Mouse (Mus musculus) intestine, postnatal 0 days (tissue): Measurements from ENCODE around the gene Ptgfrn. TPM values are rescaled to one million over a fixed set of nuclear protein-coding genes. Genes with fewer than 3 reads are reported as not detected.

Experiments
- ATAC-seq: fragments of 200-750 bp; cut with Nextera tagmentation; 2 replicates; pipeline ENCODE4 v1.8.0; 2017; ENCODE audit warnings: mild to moderate bottlenecking, moderate TSS enrichment, moderate library complexity
- H3K27ac ChIP-seq: fragments of 300-500 bp; sonication (generic); 2 replicates; pipeline ENCODE4 v1.5.1; 2014; ENCODE audit warnings: mild to moderate bottlenecking, low read depth, low read length, moderate library complexity
- H3K27me3 ChIP-seq: fragments of 300-500 bp; sonication (generic); replicated peaks from 2 replicates; pipeline ENCODE4 v1.6.1; 2014; ENCODE audit warnings: low read length, mixed read lengths; ENCODE audit not compliant: control insufficient read depth, insufficient read depth
- H3K36me3 ChIP-seq: fragments of 300-500 bp; sonication (generic); 2 replicates; pipeline ENCODE4 v1.6.1; 2014; ENCODE audit warnings: mild to moderate bottlenecking, moderate library complexity; ENCODE audit not compliant: control insufficient read depth, insufficient read depth
- H3K4me1 ChIP-seq: fragments of 300-500 bp; sonication (generic); replicated peaks from 2 replicates; pipeline ENCODE4 v1.6.1; 2014; ENCODE audit warnings: antibody characterized with exemption, low read length, mixed read lengths; ENCODE audit not compliant: control insufficient read depth, insufficient read depth
- H3K4me2 ChIP-seq: fragments of 300-500 bp; sonication (generic); replicated peaks from 2 replicates; pipeline ENCODE4 v1.6.1; 2014; ENCODE audit warnings: low read depth, mild to moderate bottlenecking, moderate library complexity
- H3K4me3 ChIP-seq: fragments of 300-500 bp; sonication (generic); 2 replicates; pipeline ENCODE4 v1.5.1; 2014; ENCODE audit warnings: low read depth, low read length
- H3K9ac ChIP-seq: fragments of 300-500 bp; sonication (generic); 2 replicates; pipeline ENCODE4 v1.6.1; 2014; ENCODE audit warnings: mild to moderate bottlenecking, low read depth, low read length
- H3K9me3 ChIP-seq: fragments of 300-500 bp; sonication (generic); 2 replicates; pipeline ENCODE4 v1.6.1; 2016; ENCODE audit warnings: mixed run types; ENCODE audit not compliant: control insufficient read depth
- CTCF ChIP-seq: sonication (generic); IDR thresholded peaks from 2 replicates; pipeline ENCODE4 v1.5.1; 2016; ENCODE audit warnings: low read depth, mild to moderate bottlenecking, control low read depth, antibody characterized with exemption, moderate library complexity
- WGBS: fragments of 180-500 bp; shearing (Covaris S2); extraction: QIAGEN DNeasy Blood & Tissue Kit; methylation state at CpG from one replicate; pipeline ENCODE4 v1.1.7; 2014; 5-methylcytosine and 5-hydroxymethylcytosine counted together
- polyA plus RNA-seq: library from polyadenylated mRNA; unstranded; fragments of >200 nt; fragmentation: Nextera tagmentation; extraction: Ambion mirVana; gene quantifications from 2 replicates; pipeline ENCODE4 v1.2.1, GENCODE M21; 2015

Ptgfrn gene
- polyA plus RNA-seq, 1 experiment from 2014 or later, result 5.6 TPM

DNA sequence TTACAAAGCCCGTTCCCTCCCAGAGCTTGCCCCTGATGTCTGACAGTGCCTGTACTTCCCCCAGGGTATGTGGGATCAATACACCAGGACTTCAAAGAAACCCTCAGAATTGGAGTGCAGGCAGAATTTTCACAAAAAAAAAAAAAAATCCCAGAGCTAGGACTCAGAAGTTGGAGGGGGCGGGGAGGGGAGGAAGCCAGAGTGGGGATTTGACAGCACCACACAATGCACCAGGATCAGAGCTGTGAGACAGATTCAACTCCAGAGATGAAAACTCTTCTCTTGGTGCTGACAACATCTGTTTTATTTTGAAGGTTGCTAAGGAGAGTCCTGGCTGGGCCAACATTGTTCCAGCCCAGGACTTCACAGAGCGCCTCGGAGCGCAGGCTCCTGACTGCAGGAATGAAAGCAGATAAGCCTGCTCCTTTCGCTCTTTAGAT, 39.3 kb downstream of the Ptgfrn start:
- H3K4me3 ChIP-seq, result no peak overlapping the region
- no peaks in the 10 kb centered on the region for H3K9me3 ChIP-seq
- H3K4me2 ChIP-seq, result no peak overlapping the region
- H3K27ac ChIP-seq, result no peak overlapping the region
- H3K9ac ChIP-seq, result no peak overlapping the region
- H3K4me1 ChIP-seq, result no peaks in the 10 kb centered on the region
- TF ChIP-seq CTCF, result no peak
- H3K27me3 ChIP-seq, result no peaks in the 10 kb centered on the region
- 64% methylated on average over 6 of the region's 6 CpGs for WGBS
- H3K36me3 ChIP-seq, result peaks cover 15% of the 10 kb centered on the region; the same call in 1 of the 2 replicates
- no peak for ATAC-seq

DNA sequence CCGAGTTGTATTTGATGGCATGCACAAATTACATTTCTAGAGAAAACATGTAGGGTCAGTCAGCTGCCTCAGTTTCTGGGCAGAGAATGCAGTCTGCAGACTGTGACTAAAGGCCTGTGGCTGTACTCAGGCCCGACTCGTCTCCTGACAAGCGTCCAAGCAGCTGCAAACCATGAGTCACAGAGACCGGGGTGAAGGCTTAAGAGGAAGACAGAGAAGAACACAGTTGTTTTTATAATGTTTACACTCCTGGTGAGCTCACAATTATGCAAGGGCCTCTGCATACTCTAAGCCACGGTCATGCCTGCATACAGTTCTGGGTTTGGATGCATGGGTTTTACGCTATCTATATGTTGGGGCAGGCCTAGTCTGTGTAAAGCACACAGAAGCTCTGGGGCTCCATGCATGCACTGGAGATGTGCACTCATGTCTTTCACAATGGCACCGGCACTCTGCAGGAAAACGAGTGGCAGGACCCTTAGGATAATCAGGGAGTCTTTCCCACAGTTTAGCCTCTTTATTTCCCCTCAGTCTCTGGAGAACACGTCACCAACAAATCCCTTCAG, 39.8 kb downstream of the Ptgfrn start:
- no peaks in the 10 kb centered on the region for H3K4me1 ChIP-seq
- 59% methylated on average over 10 of the region's 10 CpGs for WGBS
- H3K9ac ChIP-seq, result no peak overlapping the region
- TF ChIP-seq CTCF, result no peak
- no peak overlapping the region for H3K4me2 ChIP-seq
- peaks cover 11% of the 10 kb centered on the region; the same call in 1 of the 2 replicates for H3K36me3 ChIP-seq
- peak overlapping the region; percentile 41; the same call in 1 of the 2 replicates for H3K27ac ChIP-seq
- no peak overlapping the region for H3K4me3 ChIP-seq
- peak; percentile 36; the same call in 1 of the 2 replicates for ATAC-seq
- no peaks in the 10 kb centered on the region for H3K27me3 ChIP-seq
- no peaks in the 10 kb centered on the region for H3K9me3 ChIP-seq

DNA sequence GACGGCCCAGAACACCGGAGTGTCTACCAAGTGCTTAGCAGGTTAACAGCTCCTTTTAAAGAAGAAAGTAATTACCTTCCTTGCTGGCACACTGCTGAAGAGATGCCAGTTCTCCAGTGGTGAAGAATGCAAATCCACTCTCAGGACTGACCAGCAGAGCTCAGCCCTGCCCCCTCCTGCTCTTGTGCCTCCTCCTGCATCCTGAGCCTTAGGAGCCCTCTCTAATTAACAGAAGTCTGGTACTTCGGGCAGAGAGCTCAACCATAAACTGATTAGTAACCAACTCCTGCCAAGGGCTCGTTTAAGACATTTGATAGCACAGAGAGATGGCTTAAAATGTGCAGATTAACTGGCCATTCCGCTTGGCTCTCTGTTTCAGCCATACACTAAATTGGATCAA, 41.4 kb downstream of the Ptgfrn start:
- H3K9ac ChIP-seq, result no peak overlapping the region
- peaks cover 16% of the 10 kb centered on the region; the same call in 1 of the 2 replicates for H3K36me3 ChIP-seq
- no peak overlapping the region for H3K4me2 ChIP-seq
- H3K9me3 ChIP-seq, result no peaks in the 10 kb centered on the region
- no peak overlapping the region for H3K27ac ChIP-seq
- no peaks in the 10 kb centered on the region for H3K4me1 ChIP-seq
- H3K27me3 ChIP-seq, result no peaks in the 10 kb centered on the region
- TF ChIP-seq CTCF, result no peak
- 75% methylated on average over 5 of the region's 5 CpGs for WGBS
- ATAC-seq, result no peak
- no peak overlapping the region for H3K4me3 ChIP-seq

DNA sequence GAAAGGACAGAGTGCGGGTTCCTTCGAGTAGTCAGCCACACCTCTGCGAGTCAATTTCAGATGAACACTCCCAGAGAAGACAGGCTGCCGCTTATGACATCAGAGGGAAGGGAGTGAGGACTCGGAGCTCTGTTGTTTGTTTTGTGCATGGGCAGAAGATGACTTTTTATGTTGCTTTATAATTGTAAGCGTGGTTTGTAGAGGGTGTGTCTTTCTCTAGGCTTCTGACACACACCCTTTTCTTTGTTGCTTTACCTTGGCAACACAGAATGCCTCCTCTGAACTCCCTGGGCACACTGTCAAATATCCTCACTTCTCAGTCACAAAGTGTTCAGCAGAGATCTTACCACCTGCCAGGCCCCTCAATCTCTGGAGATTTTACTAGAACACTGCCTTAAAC, 43.9 kb downstream of the Ptgfrn start:
- no peak overlapping the region for H3K4me2 ChIP-seq
- no peak for ATAC-seq
- H3K27ac ChIP-seq, result no peak overlapping the region
- H3K4me3 ChIP-seq, result no peak overlapping the region
- H3K27me3 ChIP-seq, result no peaks in the 10 kb centered on the region
- no peak for TF ChIP-seq CTCF
- no peaks in the 10 kb centered on the region for H3K9me3 ChIP-seq
- no peaks in the 10 kb centered on the region for H3K4me1 ChIP-seq
- 56% methylated on average over 6 of the region's 6 CpGs for WGBS
- no peak overlapping the region for H3K9ac ChIP-seq
- H3K36me3 ChIP-seq, result peaks cover 11% of the 10 kb centered on the region; the same call in 1 of the 2 replicates

DNA sequence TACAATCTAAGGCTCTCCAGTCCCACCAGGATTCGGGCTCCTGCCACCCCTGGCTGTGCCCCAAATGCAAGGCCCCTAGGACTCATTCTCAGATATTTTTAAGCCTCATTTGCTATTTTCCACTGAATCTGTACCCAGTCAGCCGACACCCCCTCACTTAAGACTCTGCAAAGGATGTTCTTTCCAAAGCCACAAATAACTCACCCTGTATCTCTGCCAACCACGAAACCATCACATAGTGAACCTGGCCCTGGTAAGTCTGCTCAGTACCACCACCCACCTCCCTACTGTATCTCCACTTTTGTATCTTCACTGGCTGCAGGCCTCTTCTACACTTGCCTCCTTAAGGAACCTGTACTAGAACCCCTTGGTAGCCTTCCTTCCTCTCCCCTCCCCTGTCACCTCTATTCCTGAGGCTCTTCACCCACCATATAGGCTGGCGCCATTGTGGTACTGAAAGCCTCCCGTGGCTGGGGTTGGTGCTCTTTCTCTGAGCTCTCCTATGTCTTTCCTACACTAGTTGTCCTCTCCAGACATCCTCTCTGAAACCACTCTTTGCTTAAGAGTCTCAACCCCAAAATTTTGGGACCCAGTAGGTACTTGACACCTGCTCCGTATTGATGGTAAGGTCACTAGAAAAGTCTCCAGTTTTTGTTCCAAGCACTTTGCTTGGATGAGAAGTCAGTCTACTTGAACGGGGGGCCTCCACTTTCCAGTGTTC, 48.1 kb downstream of the Ptgfrn start:
- H3K4me1 ChIP-seq, result no peaks in the 10 kb centered on the region
- 91% methylated on average over 7 of the region's 7 CpGs for WGBS
- no peak for ATAC-seq
- no peaks in the 10 kb centered on the region for H3K27me3 ChIP-seq
- no peak overlapping the region for H3K9ac ChIP-seq
- no peak overlapping the region for H3K4me3 ChIP-seq
- TF ChIP-seq CTCF, result no peak
- H3K27ac ChIP-seq, result no peak overlapping the region
- H3K36me3 ChIP-seq, result peaks cover 42% of the 10 kb centered on the region
- H3K9me3 ChIP-seq, result no peaks in the 10 kb centered on the region
- no peak overlapping the region for H3K4me2 ChIP-seq

DNA sequence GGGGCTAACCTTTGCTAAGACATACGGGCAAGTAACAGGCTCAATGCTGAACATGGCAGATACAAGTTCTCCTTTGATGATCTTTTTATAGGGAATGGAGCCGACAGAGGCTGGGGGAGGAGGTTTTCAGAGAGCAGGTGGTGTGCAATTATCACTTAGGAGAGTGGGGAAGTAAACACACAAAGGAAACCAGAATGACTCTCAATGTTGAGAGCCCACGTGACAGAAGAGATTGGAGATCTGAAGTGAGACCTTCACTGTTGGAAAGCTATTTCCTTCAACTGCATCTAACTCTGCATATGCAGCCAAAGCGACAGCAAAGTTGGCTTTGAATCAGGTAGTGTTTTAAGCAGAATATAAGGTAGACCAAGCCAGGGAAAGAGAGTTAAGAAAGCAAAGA, 50.9 kb downstream of the Ptgfrn start:
- WGBS, result 71% methylated on average over 4 of the region's 4 CpGs
- Histone ChIP-seq H3K36me3 (peaks cover 61% of the 10 kb centered on the region), H3K27ac (no peak overlapping the region), H3K9ac (no peak overlapping the region), H3K27me3 (no peaks in the 10 kb centered on the region), H3K4me3 (no peak overlapping the region), H3K9me3 (no peaks in the 10 kb centered on the region), H3K4me1 (no peaks in the 10 kb centered on the region), H3K4me2 (no peak overlapping the region)
- no peak for ATAC-seq
- TF ChIP-seq CTCF, result no peak
